Mouse (Mus musculus) liver, adult 2 months (tissue): Measurements from ENCODE around the gene AC131692.1.

Experiments used
- CTCF ChIP-seq: fragments of 200-500 bp; IDR thresholded peaks from 2 replicates; pipeline ENCODE4 v1.5.1; 2011; ENCODE audit warnings: low read depth, low read length, control low read depth
- POLR2A ChIP-seq: fragments of 200-500 bp; IDR thresholded peaks from 2 replicates; pipeline ENCODE4 v1.6.1; 2011; ENCODE audit warnings: low read length, control low read depth; ENCODE audit not compliant: insufficient read depth; ENCODE audit errors: extremely low read depth

GRCm38 (mm10) chr19:6056696-6057095 lies 37.5 kb upstream of the AC131692.1 start:
- no peak for TF ChIP-seq CTCF
- TF ChIP-seq POLR2A: no peak
